Mouse (Mus musculus): ENCODE measurements around the gene Uba6.
A peak's percentile ranks its signal among the peaks of the same experiment; 100 is the strongest.

Uba6 gene

GRCm38 (mm10) chr5:86172449-86173161 lies at the start of gene Uba6:
Gene Uba6, minus strand, starts transcription at chr5:86172803.
- peak; percentile 98 for DNase-seq (ENCODE audit: low read depth, low spot score)

- DNase-seq (ENCODE audit: low read depth, low spot score), result no peak
These were observed 25.2 kb upstream of the Uba6 start, which contains the start of gene Gnrhr for GRCm38 (mm10) chr5:86197801-86198200. Gene Gnrhr, minus strand, starts transcription at chr5:86197901.

GRCm38 (mm10) chr5:86191356-86191755 lies 18.8 kb upstream of the Uba6 start:
- no peak for DNase-seq (ENCODE audit: low read depth, low spot score)

- no peak for DNase-seq (ENCODE audit: low read depth, low spot score)
These were observed 18.2 kb upstream of the Uba6 start for GRCm38 (mm10) chr5:86190770-86191169.

- no peak for DNase-seq (ENCODE audit: low read depth, low spot score)
These were observed 17.7 kb upstream of the Uba6 start for GRCm38 (mm10) chr5:86190290-86190689.

GRCm38 (mm10) chr5:86187441-86187840 lies 14.8 kb upstream of the Uba6 start:
- DNase-seq (ENCODE audit: low read depth, low spot score), result no peak

- DNase-seq (ENCODE audit: low read depth, low spot score), result no peak
These were observed 1.2 kb upstream of the Uba6 start for GRCm38 (mm10) chr5:86173778-86174177.

- no peak for DNase-seq (ENCODE audit: low read depth, low spot score)
These were observed 535 bp downstream of the Uba6 start for GRCm38 (mm10) chr5:86172088-86172448.

GRCm38 (mm10) chr5:86129828-86130227 lies 42.8 kb downstream of the Uba6 start:
- DNase-seq (ENCODE audit: low read depth, low spot score), result no peak

- DNase-seq (ENCODE audit: low read depth, low spot score), result no peak
These were observed 43.9 kb downstream of the Uba6 start for GRCm38 (mm10) chr5:86128749-86129148.

- DNase-seq (ENCODE audit: low read depth, low spot score), result no peak
These were observed 54.0 kb downstream of the Uba6 start for GRCm38 (mm10) chr5:86118457-86119094.

- DNase-seq (ENCODE audit: low read depth, low spot score), result no peak
These were observed 58.6 kb downstream of the Uba6 start for GRCm38 (mm10) chr5:86113997-86114396.

- no peak for DNase-seq (ENCODE audit: low read depth, low spot score)
These were observed 59.6 kb downstream of the Uba6 start for GRCm38 (mm10) chr5:86113037-86113436.

- no peak for DNase-seq (ENCODE audit: low read depth, low spot score)
These were observed 61.5 kb downstream of the Uba6 start for GRCm38 (mm10) chr5:86111074-86111473.

- DNase-seq (ENCODE audit: low read depth, low spot score), result no peak
These were observed 66.0 kb downstream of the Uba6 start for GRCm38 (mm10) chr5:86106610-86107009.

- no peak for DNase-seq (ENCODE audit: low read depth, low spot score)
These were observed 70.4 kb downstream of the Uba6 start for GRCm38 (mm10) chr5:86102176-86102575.

- no peak for DNase-seq (ENCODE audit: low read depth, low spot score)
These were observed 72.0 kb downstream of the Uba6 start for GRCm38 (mm10) chr5:86100621-86101020.

GRCm38 (mm10) chr5:86098988-86099387 lies 73.6 kb downstream of the Uba6 start:
- no peak for DNase-seq (ENCODE audit: low read depth, low spot score)

GRCm38 (mm10) chr5:86094754-86095153 lies 77.8 kb downstream of the Uba6 start:
- DNase-seq (ENCODE audit: low read depth, low spot score), result no peak

GRCm38 (mm10) chr5:86086751-86087150 lies 85.9 kb downstream of the Uba6 start:
- DNase-seq (ENCODE audit: low read depth, low spot score), result no peak

- DNase-seq (ENCODE audit: low read depth, low spot score), result no peak
These were observed 87.6 kb downstream of the Uba6 start for GRCm38 (mm10) chr5:86084979-86085378.

GRCm38 (mm10) chr5:86083987-86084386 lies 88.6 kb downstream of the Uba6 start:
- no peak for DNase-seq (ENCODE audit: low read depth, low spot score)

GRCm38 (mm10) chr5:86078720-86079334 lies 93.8 kb downstream of the Uba6 start:
- DNase-seq (ENCODE audit: low read depth, low spot score), result no peak
